Mouse (Mus musculus): ENCODE data around the gene Slfn2. TPM values are rescaled to one million over a fixed set of nuclear protein-coding genes. Genes with fewer than 3 reads are reported as not detected.

Slfn2 gene
- polyA plus RNA-seq, 1 experiment from 2014 or later = 9.6 TPM

DNA sequence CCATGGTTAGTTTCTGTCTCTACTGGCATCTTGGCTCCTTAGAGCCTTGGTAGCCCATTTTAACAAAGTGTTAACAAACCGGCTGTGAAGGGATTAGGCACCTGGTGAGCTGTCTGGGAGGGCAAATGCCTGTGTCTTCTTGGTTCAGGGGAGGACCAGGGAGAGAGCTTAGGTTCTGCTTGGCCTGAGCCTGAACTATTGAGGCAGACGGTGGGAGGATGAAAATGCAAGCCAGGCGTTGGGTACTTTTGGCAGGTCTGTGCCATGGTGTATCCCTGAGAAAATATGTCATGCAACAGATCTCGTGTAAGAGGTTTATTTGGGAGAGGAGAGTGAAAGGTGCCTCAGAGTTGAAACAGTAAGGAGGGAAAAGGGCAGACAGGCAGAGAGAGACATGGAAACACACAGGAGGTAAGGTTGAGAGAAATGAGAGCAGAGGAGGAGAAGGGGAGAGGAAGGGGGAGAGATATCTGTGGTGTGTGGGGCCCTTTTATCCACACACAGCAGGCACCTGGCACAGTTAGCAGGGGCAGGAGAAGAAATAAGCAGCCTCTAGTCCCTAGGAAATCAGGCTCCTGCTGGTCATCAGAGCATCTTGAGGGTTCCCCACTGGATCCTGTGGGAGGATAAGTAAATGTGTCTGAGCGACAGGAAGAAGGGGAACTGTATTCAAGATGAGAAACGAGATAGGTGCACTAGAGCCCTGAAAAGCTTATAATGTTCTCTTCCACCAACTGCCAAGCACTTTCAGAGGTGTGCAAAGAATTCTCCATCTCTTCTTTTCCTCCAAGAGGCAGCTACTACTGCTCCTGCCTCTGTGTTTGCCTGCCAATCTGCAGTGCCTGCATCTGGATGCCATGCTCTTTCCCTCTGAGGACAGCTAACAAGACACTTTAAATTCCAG, 781 bp downstream of the Slfn2 start:
- no peaks in the 10 kb centered on the region for H3K27me3 ChIP-seq (replicated peaks; ENCODE audit: control insufficient read depth, insufficient read depth, low read length)
- H3K27ac ChIP-seq (replicated peaks; ENCODE audit: low read depth, low read length) = no peak overlapping the region
- no peak overlapping the region for H3K9ac ChIP-seq (ENCODE audit: low read depth, low read length)
- no peaks in the 10 kb centered on the region for H3K9me3 ChIP-seq (ENCODE audit: control insufficient read depth, low read length)
- no peak for ATAC-seq (ENCODE audit: low read depth)
- no peaks in the 10 kb centered on the region for H3K36me3 ChIP-seq (ENCODE audit: control insufficient read depth, insufficient read depth, low read length)
- 0 out of 2 replicates have a peak overlapping the region, but pooled peaks have one; percentile 2 for H3K4me2 ChIP-seq (ENCODE audit: low read depth, low read length)
- H3K4me3 ChIP-seq (ENCODE audit: low read depth, low read length) = no peak overlapping the region; the same call in 1 of the 2 replicates
- H3K4me1 ChIP-seq (ENCODE audit: control insufficient read depth, insufficient read depth, low read length) = 0 out of 2 replicates have a peak, but pooled peaks cover 2% of the 10 kb centered on the region
- 19% methylated on average over 6 of the region's 6 CpGs for WGBS
- no peak for DNase-seq (ENCODE audit: low spot score)

DNA sequence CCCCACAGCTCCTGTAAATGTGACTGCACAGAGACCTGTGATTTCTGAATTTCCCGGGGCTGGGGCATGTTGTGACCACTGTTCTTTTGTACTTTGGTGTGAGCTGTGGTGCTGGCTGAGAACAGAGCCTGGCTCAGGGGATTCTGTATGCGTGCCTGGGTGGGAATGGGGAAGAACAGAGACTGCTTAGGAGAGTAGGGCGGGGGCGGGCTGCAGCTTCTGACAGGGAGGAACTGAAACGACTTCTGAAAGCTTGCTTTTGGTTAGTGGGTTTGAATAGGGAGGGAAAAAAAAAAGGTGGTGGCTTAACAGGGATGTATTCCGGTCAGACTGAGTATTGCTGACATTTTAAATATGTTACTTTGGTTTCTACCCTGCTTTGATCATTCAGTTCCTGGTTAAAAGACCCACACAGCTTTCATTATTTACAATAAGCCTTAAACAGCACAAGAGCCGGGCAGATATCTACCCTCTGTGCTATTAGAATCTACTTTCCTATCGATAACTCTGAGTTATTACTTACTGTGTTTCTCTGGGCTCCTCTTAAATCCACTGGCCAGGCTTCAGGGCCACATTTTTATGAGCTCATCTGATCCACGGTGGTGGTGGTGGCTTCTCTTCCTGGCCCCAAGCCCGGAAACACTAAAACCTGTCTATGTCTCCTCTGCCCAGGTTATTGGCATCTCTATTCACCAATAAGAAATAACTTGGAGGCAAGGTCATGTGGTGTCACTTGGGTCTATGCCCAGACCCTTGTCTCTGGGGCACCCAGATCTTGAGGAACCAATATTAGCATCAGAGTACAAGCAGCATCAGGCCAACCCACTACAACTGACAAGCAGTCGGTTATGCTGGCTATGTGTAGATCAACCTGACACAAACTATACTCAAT, 2.0 kb downstream of the Slfn2 start:
- 0 out of 2 replicates have a peak, but pooled peaks cover 2% of the 10 kb centered on the region for H3K4me1 ChIP-seq (ENCODE audit: control insufficient read depth, insufficient read depth, low read length)
- no peaks in the 10 kb centered on the region for H3K36me3 ChIP-seq (ENCODE audit: control insufficient read depth, insufficient read depth, low read length)
- WGBS = 48% methylated on average over 11 of the region's 11 CpGs
- no peaks in the 10 kb centered on the region for H3K9me3 ChIP-seq (ENCODE audit: control insufficient read depth, low read length)
- ATAC-seq (ENCODE audit: low read depth) = no peak
- H3K4me3 ChIP-seq (ENCODE audit: low read depth, low read length) = no peak overlapping the region
- no peak overlapping the region for H3K27ac ChIP-seq (replicated peaks; ENCODE audit: low read depth, low read length)
- H3K27me3 ChIP-seq (replicated peaks; ENCODE audit: control insufficient read depth, insufficient read depth, low read length) = no peaks in the 10 kb centered on the region
- DNase-seq (ENCODE audit: low spot score) = peak; percentile 8
- H3K9ac ChIP-seq (ENCODE audit: low read depth, low read length) = peak overlapping the region; percentile 21; the same call in 1 of the 2 replicates
- no peak overlapping the region for H3K4me2 ChIP-seq (ENCODE audit: low read depth, low read length)

DNA sequence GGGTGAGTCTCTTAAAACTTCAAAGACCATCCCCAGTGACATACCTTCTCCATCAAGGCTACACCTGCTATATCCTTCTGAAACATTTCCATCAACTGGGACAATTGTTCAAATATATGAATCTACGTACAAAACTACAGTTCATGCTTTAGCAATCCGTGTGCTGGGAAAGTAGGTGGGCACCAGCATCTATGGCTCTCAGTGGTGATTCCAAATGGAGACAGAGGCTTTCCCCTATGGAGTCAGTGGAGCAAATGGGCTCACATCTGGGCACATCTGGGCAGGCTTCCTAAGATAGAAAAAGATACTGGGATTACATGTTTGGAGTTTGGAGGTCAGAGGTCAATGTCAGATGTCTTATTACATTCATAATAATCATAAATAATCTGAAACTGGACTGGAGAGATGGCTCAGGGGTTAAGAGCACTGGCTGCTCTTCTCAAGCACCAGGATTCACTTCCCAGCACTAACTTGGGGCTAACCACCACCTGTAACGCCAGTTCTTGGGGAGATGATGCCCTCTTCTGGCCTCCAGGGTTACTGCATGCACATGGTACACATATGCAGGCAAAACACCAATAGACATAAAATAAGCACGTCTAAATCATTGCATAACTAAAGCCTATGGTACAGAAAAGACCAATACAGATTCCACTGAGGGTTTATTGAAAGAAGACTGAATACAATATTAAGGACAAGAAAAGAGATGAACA, 3.2 kb downstream of the Slfn2 start:
- H3K36me3 ChIP-seq (ENCODE audit: control insufficient read depth, insufficient read depth, low read length) = no peaks in the 10 kb centered on the region
- 73% methylated on average over 4 of the region's 4 CpGs for WGBS
- ATAC-seq (ENCODE audit: low read depth) (no peak), DNase-seq (ENCODE audit: low spot score) (no peak)
- no peak overlapping the region for H3K4me2 ChIP-seq (ENCODE audit: low read depth, low read length)
- H3K9me3 ChIP-seq (ENCODE audit: control insufficient read depth, low read length) = no peaks in the 10 kb centered on the region
- H3K27ac ChIP-seq (replicated peaks; ENCODE audit: low read depth, low read length) = no peak overlapping the region
- no peak overlapping the region for H3K9ac ChIP-seq (ENCODE audit: low read depth, low read length)
- H3K4me3 ChIP-seq (ENCODE audit: low read depth, low read length) = no peak overlapping the region
- H3K4me1 ChIP-seq (ENCODE audit: control insufficient read depth, insufficient read depth, low read length) = 0 out of 2 replicates have a peak, but pooled peaks cover 2% of the 10 kb centered on the region
- H3K27me3 ChIP-seq (replicated peaks; ENCODE audit: control insufficient read depth, insufficient read depth, low read length) = no peaks in the 10 kb centered on the region

DNA sequence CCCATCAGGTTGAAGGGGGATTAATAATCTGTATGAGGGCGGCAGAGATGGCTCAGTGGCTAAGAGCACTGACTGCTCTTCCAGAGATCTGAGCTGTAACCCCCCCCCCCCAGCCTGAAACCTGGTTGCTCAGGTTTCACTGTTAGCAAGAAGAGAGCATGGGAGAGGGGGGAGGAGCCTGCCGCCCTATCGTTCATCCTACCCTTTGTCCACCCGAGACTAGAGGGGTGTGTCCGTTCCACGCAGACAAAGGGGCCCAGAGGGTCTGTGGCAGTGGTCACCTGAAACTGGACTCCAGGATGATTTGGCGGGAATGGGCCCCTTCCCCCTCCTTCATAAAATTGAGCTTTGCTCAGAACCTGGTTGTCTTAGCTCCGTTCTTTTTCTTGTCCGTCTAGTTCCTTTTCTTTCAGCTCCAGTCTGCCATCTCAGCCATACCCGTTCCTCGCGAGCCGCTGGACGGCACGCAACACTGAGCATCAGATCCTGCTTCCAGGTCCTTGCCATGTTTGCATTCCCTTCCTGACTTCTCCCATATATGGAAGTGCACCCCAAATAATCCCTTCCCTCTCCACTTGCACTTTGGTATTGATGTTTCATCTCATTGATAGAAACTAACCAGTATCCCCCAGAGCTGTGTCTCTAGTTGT, 5.5 kb downstream of the Slfn2 start:
- DNase-seq (ENCODE audit: low spot score) (no peak), ATAC-seq (ENCODE audit: low read depth) (no peak)
- Histone ChIP-seq H3K9ac (ENCODE audit: low read depth, low read length) (no peak overlapping the region), H3K4me2 (ENCODE audit: low read depth, low read length) (no peak overlapping the region), H3K4me1 (ENCODE audit: control insufficient read depth, insufficient read depth, low read length) (0 out of 2 replicates have a peak, but pooled peaks cover 2% of the 10 kb centered on the region), H3K9me3 (ENCODE audit: control insufficient read depth, low read length) (no peaks in the 10 kb centered on the region), H3K4me3 (ENCODE audit: low read depth, low read length) (no peak overlapping the region), H3K27ac (replicated peaks; ENCODE audit: low read depth, low read length) (no peak overlapping the region), H3K36me3 (ENCODE audit: control insufficient read depth, insufficient read depth, low read length) (no peaks in the 10 kb centered on the region), H3K27me3 (replicated peaks; ENCODE audit: control insufficient read depth, insufficient read depth, low read length) (no peaks in the 10 kb centered on the region)
- WGBS = 74% methylated on average over 15 of the region's 15 CpGs

DNA sequence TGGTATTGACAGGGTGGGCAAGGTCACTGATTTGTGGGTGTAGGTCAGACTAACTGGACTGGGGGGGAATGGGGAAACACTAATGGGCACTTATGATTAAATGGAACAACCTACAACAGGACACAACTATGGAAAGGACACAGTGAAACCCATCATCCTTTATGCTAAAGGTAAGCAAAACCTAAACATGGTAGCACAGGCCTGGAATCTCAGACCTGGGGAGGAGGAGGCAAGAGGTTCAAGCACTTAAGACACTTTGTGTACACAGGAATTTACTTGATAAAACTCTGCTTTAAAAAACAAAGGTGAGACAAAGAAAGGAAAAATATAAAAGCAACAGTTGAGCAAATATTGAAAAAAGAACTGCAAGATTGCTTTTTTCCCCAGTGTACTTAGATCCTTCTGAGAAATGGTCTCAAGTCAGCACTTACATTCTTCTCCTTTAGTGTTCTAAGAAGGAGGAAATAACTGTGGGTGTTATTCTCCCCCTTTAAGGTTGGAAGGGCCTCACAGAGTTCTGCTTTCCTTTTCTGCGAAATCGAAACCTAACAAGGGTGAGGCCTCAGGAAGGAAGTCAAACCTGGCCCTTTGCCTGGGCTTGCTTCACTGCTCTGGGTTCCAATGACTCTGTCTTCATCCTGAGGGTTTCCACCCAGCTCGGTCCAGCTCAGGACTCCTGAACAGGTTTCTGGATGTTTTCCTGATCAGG, 13.0 kb downstream of the Slfn2 start:
- Histone ChIP-seq H3K4me3 (ENCODE audit: low read depth, low read length) (no peak overlapping the region), H3K27me3 (replicated peaks; ENCODE audit: control insufficient read depth, insufficient read depth, low read length) (no peaks in the 10 kb centered on the region), H3K9me3 (ENCODE audit: control insufficient read depth, low read length) (no peaks in the 10 kb centered on the region), H3K36me3 (ENCODE audit: control insufficient read depth, insufficient read depth, low read length) (no peaks in the 10 kb centered on the region), H3K4me2 (ENCODE audit: low read depth, low read length) (no peak overlapping the region), H3K4me1 (ENCODE audit: control insufficient read depth, insufficient read depth, low read length) (no peaks in the 10 kb centered on the region), H3K27ac (replicated peaks; ENCODE audit: low read depth, low read length) (peak overlapping the region; percentile 28), H3K9ac (ENCODE audit: low read depth, low read length) (no peak overlapping the region)
- ATAC-seq (ENCODE audit: low read depth) (0 out of 2 replicates have a peak, but pooled peaks have one; percentile 37), DNase-seq (ENCODE audit: low spot score) (peak; percentile 86)
- WGBS = 50% methylated on average over 3 of the region's 3 CpGs

DNA sequence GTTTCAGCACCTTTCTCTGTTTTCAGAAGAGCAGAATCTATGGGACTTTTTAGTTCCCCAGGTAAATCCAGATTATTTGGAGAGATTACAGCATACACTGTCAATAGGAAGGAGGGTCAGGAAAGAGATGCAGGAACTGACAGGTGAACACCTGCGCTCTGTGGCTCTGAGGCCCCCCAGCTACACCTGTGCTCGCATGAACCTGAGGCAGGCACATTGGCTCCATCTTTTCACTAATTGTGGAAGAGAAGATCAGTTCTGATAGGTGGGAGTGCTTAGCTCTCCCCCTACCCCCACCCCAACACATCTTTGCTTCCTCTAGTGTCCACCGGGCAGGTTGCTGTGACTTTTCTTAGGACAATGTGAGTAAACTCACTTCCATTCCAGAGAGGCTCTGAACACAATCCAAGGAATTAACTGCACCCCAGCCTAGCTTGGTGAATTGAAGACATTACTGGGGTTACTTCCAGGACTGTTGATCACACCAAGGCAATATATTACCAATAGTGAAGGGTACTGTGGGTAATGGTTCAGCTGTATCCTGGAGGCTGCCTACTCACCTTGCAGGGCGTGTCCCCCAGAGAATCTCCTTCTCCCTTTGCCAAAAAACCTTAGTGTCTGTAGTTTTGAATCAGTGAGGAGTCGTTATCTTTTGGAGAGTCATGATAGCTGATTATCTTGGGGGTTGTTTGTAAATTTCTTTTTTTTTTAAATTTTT, 13.7 kb downstream of the Slfn2 start:
- Histone ChIP-seq H3K9me3 (ENCODE audit: control insufficient read depth, low read length) (no peaks in the 10 kb centered on the region), H3K27me3 (replicated peaks; ENCODE audit: control insufficient read depth, insufficient read depth, low read length) (no peaks in the 10 kb centered on the region), H3K36me3 (ENCODE audit: control insufficient read depth, insufficient read depth, low read length) (no peaks in the 10 kb centered on the region), H3K4me3 (ENCODE audit: low read depth, low read length) (no peak overlapping the region), H3K4me1 (ENCODE audit: control insufficient read depth, insufficient read depth, low read length) (no peaks in the 10 kb centered on the region), H3K4me2 (ENCODE audit: low read depth, low read length) (no peak overlapping the region), H3K27ac (replicated peaks; ENCODE audit: low read depth, low read length) (no peak overlapping the region), H3K9ac (ENCODE audit: low read depth, low read length) (no peak overlapping the region)
- DNase-seq (ENCODE audit: low spot score) (no peak), ATAC-seq (ENCODE audit: low read depth) (no peak)
- 79% methylated on average over 5 of the region's 5 CpGs for WGBS

DNA sequence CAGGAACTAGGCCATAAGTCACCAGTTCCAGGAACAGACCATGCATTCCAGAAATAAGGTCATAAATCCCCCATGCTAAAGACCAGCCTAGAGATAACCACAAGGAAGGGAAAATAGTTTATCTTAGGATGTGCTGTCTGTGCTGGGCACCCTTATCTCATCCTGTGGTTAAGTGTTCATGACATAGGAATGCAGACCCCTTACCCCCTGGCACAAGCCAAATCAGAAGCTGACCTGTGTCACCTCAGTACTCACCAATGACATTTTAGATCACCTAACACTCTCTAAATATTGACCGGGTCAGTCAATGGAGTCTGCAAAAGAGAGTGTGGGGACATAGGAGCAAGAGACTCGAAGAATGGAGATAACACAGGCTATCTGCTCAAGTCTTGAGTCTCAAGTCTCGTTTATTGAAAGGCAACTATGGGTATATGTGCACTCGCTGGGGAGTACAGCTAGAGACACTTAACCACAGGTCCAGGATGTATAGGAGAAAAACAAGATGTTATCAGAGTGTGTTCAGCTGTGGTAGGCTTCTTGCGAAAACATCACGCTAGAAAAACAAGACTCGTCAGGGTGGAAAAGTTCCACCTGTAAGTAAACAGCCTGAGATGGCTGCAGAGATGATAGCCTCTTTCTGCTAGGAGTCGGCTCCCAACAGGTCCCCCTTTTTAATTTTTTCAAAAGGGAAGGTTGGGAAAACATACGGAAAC, 14.7 kb downstream of the Slfn2 start:
- no peak for ATAC-seq (ENCODE audit: low read depth)

More for the DNA sequence above, 14.7 kb downstream of the Slfn2 start:
- no peak overlapping the region for H3K4me3 ChIP-seq (ENCODE audit: low read depth, low read length)
- no peaks in the 10 kb centered on the region for H3K27me3 ChIP-seq (replicated peaks; ENCODE audit: control insufficient read depth, insufficient read depth, low read length)
- H3K4me1 ChIP-seq (ENCODE audit: control insufficient read depth, insufficient read depth, low read length) = no peaks in the 10 kb centered on the region
- H3K4me2 ChIP-seq (ENCODE audit: low read depth, low read length) = no peak overlapping the region
- 79% methylated on average over 9 of the region's 9 CpGs for WGBS
- no peaks in the 10 kb centered on the region for H3K36me3 ChIP-seq (ENCODE audit: control insufficient read depth, insufficient read depth, low read length)
- H3K9me3 ChIP-seq (ENCODE audit: control insufficient read depth, low read length) = no peaks in the 10 kb centered on the region
- no peak overlapping the region for H3K9ac ChIP-seq (ENCODE audit: low read depth, low read length)
- DNase-seq (ENCODE audit: low spot score) = no peak
- no peak overlapping the region for H3K27ac ChIP-seq (replicated peaks; ENCODE audit: low read depth, low read length)
